ENCODE assay signal across 8 mouse cellular contexts in the genomic region with DNA sequence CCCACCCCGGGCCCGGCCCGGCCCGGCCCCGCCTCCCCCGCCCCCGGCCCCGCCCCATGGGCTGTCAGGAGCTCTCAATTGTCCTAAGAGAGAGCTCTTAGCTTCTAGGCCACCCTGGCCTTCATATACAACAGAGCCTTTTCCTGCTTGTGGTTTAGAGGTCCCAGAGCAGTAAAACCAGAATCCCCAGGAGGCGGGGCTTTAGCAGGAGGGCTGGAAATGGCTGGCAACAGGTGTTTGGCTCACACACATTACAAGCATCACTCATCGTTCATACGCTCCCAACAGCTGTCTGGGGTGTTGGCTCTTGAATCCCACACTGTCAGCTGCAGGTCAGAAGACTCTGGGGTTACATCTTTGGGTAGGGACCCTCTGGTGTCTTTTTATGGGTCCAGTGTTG. TPM values are rescaled to one million over a fixed set of nuclear protein-coding genes. Genes with fewer than 3 reads are reported as not detected.
DNase-seq lines count a peak whose midpoint lies in the region; ATAC-seq lines count a peak whose summit lies in the region.

No protein-coding gene starts in this region.

- peak overlapping the region; percentile 12; the same call in 1 of the 2 replicates for H3K4me3 ChIP-seq in kidney, embryonic 15.5 days (replicated peaks)
- peak overlapping the region; percentile 40; the same call in 1 of the 2 replicates for H3K4me3 ChIP-seq in embryonic facial prominence, embryonic 10.5 days
- no peak overlapping the region; the same call in 1 of the 2 replicates for H3K4me3 ChIP-seq in limb, embryonic 13.5 days
- H3K4me3 ChIP-seq in stomach, embryonic 16.5 days (replicated peaks; ENCODE audit: low read length): no peak overlapping the region

- H3K4me2 ChIP-seq in kidney, embryonic 15.5 days: peak overlapping the region; percentile 46
- H3K4me2 ChIP-seq in limb, embryonic 13.5 days (replicated peaks): peak overlapping the region; percentile 43
- peak overlapping the region; percentile 3 for H3K4me2 ChIP-seq in stomach, embryonic 16.5 days (ENCODE audit: low read depth, low read length)

- H3K27ac ChIP-seq in kidney, embryonic 15.5 days: no peak overlapping the region
- no peak overlapping the region for H3K27ac ChIP-seq in embryonic facial prominence, embryonic 10.5 days (replicated peaks)
- H3K27ac ChIP-seq in limb, embryonic 13.5 days: no peak overlapping the region
- H3K27ac ChIP-seq in stomach, embryonic 16.5 days (ENCODE audit: low read length): no peak overlapping the region

- H3K36me3 ChIP-seq in kidney, embryonic 15.5 days: no peaks in the 10 kb centered on the region
- H3K36me3 ChIP-seq in embryonic facial prominence, embryonic 10.5 days (replicated peaks): no peaks in the 10 kb centered on the region
- no peaks in the 10 kb centered on the region for H3K36me3 ChIP-seq in limb, embryonic 13.5 days
- no peaks in the 10 kb centered on the region for H3K36me3 ChIP-seq in stomach, embryonic 16.5 days (ENCODE audit: control insufficient read depth, insufficient read depth, low read length)

- H3K9ac ChIP-seq in kidney, embryonic 15.5 days: no peak overlapping the region
- no peak overlapping the region for H3K9ac ChIP-seq in limb, embryonic 13.5 days
- H3K9ac ChIP-seq in stomach, embryonic 16.5 days (ENCODE audit: low read length): no peak overlapping the region

- H3K9me3 ChIP-seq in kidney, embryonic 15.5 days (replicated peaks): no peaks in the 10 kb centered on the region
- no peaks in the 10 kb centered on the region for H3K9me3 ChIP-seq in embryonic facial prominence, embryonic 10.5 days
- H3K9me3 ChIP-seq in limb, embryonic 13.5 days: no peaks in the 10 kb centered on the region
- H3K9me3 ChIP-seq in stomach, embryonic 16.5 days (replicated peaks; ENCODE audit: control insufficient read depth, low read length): no peaks in the 10 kb centered on the region

- DNase-seq in kidney, adult 11 months: no peak
- peak; percentile 27 for DNase-seq in embryonic facial prominence, embryonic 10.5 days (ENCODE audit: low spot score)
- DNase-seq in left cerebral cortex, adult 8-10 months (ENCODE audit: low spot score in 2 of 2): no peak
- no peak for DNase-seq in B cell, adult 2 months
- DNase-seq in cerebellum, adult 9-11 months: no peak

- peaks cover 14% of the 10 kb centered on the region for H3K4me1 ChIP-seq in kidney, embryonic 15.5 days
- H3K4me1 ChIP-seq in embryonic facial prominence, embryonic 10.5 days: peaks cover 14% of the 10 kb centered on the region
- H3K4me1 ChIP-seq in limb, embryonic 13.5 days: peaks cover 11% of the 10 kb centered on the region
- 0 out of 2 replicates have a peak, but pooled peaks cover 6% of the 10 kb centered on the region for H3K4me1 ChIP-seq in stomach, embryonic 16.5 days (ENCODE audit: control insufficient read depth, insufficient read depth, low read length)

- 7% methylated on average over 8 of the region's 11 CpGs for WGBS in kidney, embryonic 15.5 days
- WGBS in embryonic facial prominence, embryonic 10.5 days: 12% methylated on average over 11 of the region's 11 CpGs
- 6% methylated on average over 8 of the region's 11 CpGs for WGBS in limb, embryonic 13.5 days
- 5% methylated on average over 11 of the region's 11 CpGs for WGBS in stomach, embryonic 16.5 days

- H3K27me3 ChIP-seq in kidney, embryonic 15.5 days: no peaks in the 10 kb centered on the region
- no peaks in the 10 kb centered on the region for H3K27me3 ChIP-seq in embryonic facial prominence, embryonic 10.5 days (replicated peaks; ENCODE audit: low read depth, poor library complexity, severe bottlenecking)
- no peaks in the 10 kb centered on the region; the same call in 1 of the 2 replicates for H3K27me3 ChIP-seq in limb, embryonic 13.5 days
- no peaks in the 10 kb centered on the region for H3K27me3 ChIP-seq in stomach, embryonic 16.5 days (ENCODE audit: control insufficient read depth, insufficient read depth, low read length)

- peak; percentile 34 for ATAC-seq in kidney, embryonic 15.5 days (replicated peaks; ENCODE audit: low FRiP score)
- peak; percentile 85 for ATAC-seq in limb, embryonic 13.5 days (ENCODE audit: low FRiP score, low read depth)
- ATAC-seq in stomach, embryonic 16.5 days (ENCODE audit: insufficient read depth, low FRiP score): peak; percentile 61

RNA-seq across cellular contexts. Expression of gene Ube2d1, which starts 7.2 kb away (rescaled TPM):
- 60.5 and 62.8 TPM in 2 replicates for polyA plus RNA-seq in kidney, embryonic 15.5 days (2015; fragmentation: Nextera tagmentation; extraction: Ambion mirVana)
- 101 and 107 TPM in 2 replicates for polyA plus RNA-seq in embryonic facial prominence, embryonic 10.5 days (2016; fragmentation: Nextera tagmentation; extraction: Ambion mirVana)
- polyA plus RNA-seq in limb, embryonic 13.5 days (2015; fragmentation: Nextera tagmentation; extraction: Ambion mirVana): 69.2 and 73.5 TPM in 2 replicates
- polyA plus RNA-seq in stomach, embryonic 16.5 days (2015; fragmentation: Nextera tagmentation; extraction: Ambion mirVana): 44.1 and 47.3 TPM in 2 replicates
- total RNA-seq in left cerebral cortex, adult 8-10 months (2022): 10 to 100 TPM; 44.2 to 53.7 (median 48.5) TPM

RNA-seq across cellular contexts. Expression of gene Cisd1, which starts 52.5 kb away (rescaled TPM):
- 131 and 136 TPM in 2 replicates for polyA plus RNA-seq in kidney, embryonic 15.5 days (2015; fragmentation: Nextera tagmentation; extraction: Ambion mirVana)
- polyA plus RNA-seq in embryonic facial prominence, embryonic 10.5 days (2016; fragmentation: Nextera tagmentation; extraction: Ambion mirVana): 115 and 130 TPM in 2 replicates
- 86.3 and 88.0 TPM in 2 replicates for polyA plus RNA-seq in limb, embryonic 13.5 days (2015; fragmentation: Nextera tagmentation; extraction: Ambion mirVana)
- 92.8 and 103 TPM in 2 replicates for polyA plus RNA-seq in stomach, embryonic 16.5 days (2015; fragmentation: Nextera tagmentation; extraction: Ambion mirVana)
- total RNA-seq in left cerebral cortex, adult 8-10 months (2022): 100 to 1,000 TPM; 121 to 129 (median 127) TPM

RNA-seq across cellular contexts. Expression of gene Tfam, which starts 54.2 kb away (rescaled TPM):
- polyA plus RNA-seq in kidney, embryonic 15.5 days (2015; fragmentation: Nextera tagmentation; extraction: Ambion mirVana): 82.9 and 87.4 TPM in 2 replicates
- polyA plus RNA-seq in embryonic facial prominence, embryonic 10.5 days (2016; fragmentation: Nextera tagmentation; extraction: Ambion mirVana): 87.8 and 88.0 TPM in 2 replicates
- polyA plus RNA-seq in limb, embryonic 13.5 days (2015; fragmentation: Nextera tagmentation; extraction: Ambion mirVana): 79.0 and 80.3 TPM in 2 replicates
- 65.0 and 76.1 TPM in 2 replicates for polyA plus RNA-seq in stomach, embryonic 16.5 days (2015; fragmentation: Nextera tagmentation; extraction: Ambion mirVana)
- 10 to 100 TPM; 33.2 to 49.2 (median 37.5) TPM for total RNA-seq in left cerebral cortex, adult 8-10 months (2022)

RNA-seq across cellular contexts. Expression of gene Ipmk, which starts 55.3 kb away (rescaled TPM):
- 14.3 and 18.6 TPM in 2 replicates for polyA plus RNA-seq in kidney, embryonic 15.5 days (2015; fragmentation: Nextera tagmentation; extraction: Ambion mirVana)
- polyA plus RNA-seq in embryonic facial prominence, embryonic 10.5 days (2016; fragmentation: Nextera tagmentation; extraction: Ambion mirVana): 16.9 and 19.3 TPM in 2 replicates
- polyA plus RNA-seq in limb, embryonic 13.5 days (2015; fragmentation: Nextera tagmentation; extraction: Ambion mirVana): 10.2 and 11.2 TPM in 2 replicates
- 11.0 and 12.3 TPM in 2 replicates for polyA plus RNA-seq in stomach, embryonic 16.5 days (2015; fragmentation: Nextera tagmentation; extraction: Ambion mirVana)
- total RNA-seq in left cerebral cortex, adult 8-10 months (2022): 10 to 100 TPM; 25.8 to 31.7 (median 29.2) TPM

Comparison
In these comparisons a context has a peak if more than half of its experiments do, and no peak if none do; other contexts are left out.
1. ATAC-seq: peak in every context shown above with its lines; median percentile 85 in limb, embryonic 13.5 days; 61 in stomach, embryonic 16.5 days; 34 in kidney, embryonic 15.5 days.
2. H3K4me3 ChIP-seq: peak in kidney, embryonic 15.5 days (single experiment) and embryonic facial prominence, embryonic 10.5 days (single experiment); none in limb, embryonic 13.5 days (single experiment) and stomach, embryonic 16.5 days (single experiment).
3. Peak in every context shown above with its lines, with median percentiles within 50 percentile points of each other: H3K4me2 ChIP-seq.